Mouse (Mus musculus): ENCODE measurements around the gene Thrsp. TPM values are rescaled to one million over a fixed set of nuclear protein-coding genes. Genes with fewer than 3 reads are reported as not detected.
"Not testable (repeated sequence)": the region's sequence is repeated elsewhere in the genome, so short reads cannot be mapped to it uniquely, and the experiment has no call there.

The Thrsp gene
- 1.7 and 2.3 TPM in 2 replicates for polyA plus RNA-seq (2015; fragmentation: Nextera tagmentation; extraction: Ambion mirVana)

DNA sequence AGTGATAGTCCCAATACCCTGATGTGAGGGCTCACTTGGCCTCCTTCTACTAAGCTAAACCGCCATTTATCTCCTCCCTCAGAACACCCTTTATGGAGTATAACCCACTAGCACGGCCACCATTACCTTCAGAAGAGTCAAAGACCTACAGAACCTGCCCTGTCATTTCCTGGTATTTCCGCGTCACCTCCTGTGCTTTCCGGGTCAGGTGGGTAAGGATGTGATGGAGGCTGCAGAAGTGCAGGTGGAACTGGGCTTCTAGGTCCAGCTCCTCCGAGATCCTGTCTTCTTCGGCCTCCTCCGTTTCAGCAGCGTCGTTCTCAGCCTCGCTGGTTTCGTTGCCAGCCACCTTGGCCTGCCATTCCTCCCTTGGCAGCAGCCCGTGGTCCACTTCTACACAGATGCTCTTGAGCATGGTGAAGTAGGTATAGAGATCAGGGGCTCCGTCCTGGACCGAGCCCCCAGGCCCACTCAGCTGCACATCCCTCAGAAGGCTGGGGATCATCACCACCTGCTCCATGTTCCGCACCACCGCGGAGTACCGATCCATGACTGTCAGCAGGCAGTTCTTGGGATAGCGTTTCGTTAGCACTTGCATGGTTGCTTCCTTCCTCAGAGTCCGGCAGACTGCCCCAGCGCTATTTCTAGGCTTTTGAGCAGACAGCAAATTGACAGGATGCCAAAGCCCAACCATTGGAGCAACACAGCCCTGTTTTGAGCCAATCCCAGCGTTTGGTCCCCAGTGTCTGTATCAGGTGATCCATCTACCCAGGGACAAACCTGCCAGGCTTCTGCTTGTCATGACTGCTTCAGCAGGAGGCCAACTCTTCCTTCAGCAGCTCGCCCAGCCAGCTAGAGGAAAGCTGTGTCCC is at the start of gene Thrsp:
Gene Thrsp, minus strand, starts transcription at position 825 of the 872 bp plus-strand sequence.
- no peak within 1 kb of the TSS for H3K4me2 ChIP-seq (ENCODE audit: low read length)
- no peaks in the 10 kb centered on the region for H3K4me1 ChIP-seq (ENCODE audit: control insufficient read depth, insufficient read depth, low read length)
- H3K36me3 ChIP-seq (ENCODE audit: control insufficient read depth, insufficient read depth, low read length) = no peaks in the 10 kb centered on the region
- WGBS = 81% methylated on average over 25 of the region's 25 CpGs
- H3K9ac ChIP-seq (ENCODE audit: low read depth, low read length) = no peak within 1 kb of the TSS
- no peaks in the 10 kb centered on the region for H3K27me3 ChIP-seq (ENCODE audit: control insufficient read depth, insufficient read depth, low read depth, low read length)
- no peak within 1 kb of the TSS for H3K4me3 ChIP-seq (ENCODE audit: low read depth, low read length)
- peak; percentile 33; the same call in 1 of the 2 replicates for ATAC-seq
- no peak within 1 kb of the TSS for H3K27ac ChIP-seq (ENCODE audit: low read length)
- no peaks in the 10 kb centered on the region for H3K9me3 ChIP-seq (replicated peaks; ENCODE audit: control insufficient read depth, low read length, poor library complexity, severe bottlenecking)

GRCm38 (mm10) chr7:97455577-97455976 is 38.0 kb upstream of the Thrsp start:
- WGBS = 89% methylated on average over 3 of the region's 3 CpGs
- H3K36me3 ChIP-seq (ENCODE audit: control insufficient read depth, insufficient read depth, low read length) = no peaks in the 10 kb centered on the region
- no peak overlapping the region for H3K4me2 ChIP-seq (ENCODE audit: low read length)
- H3K4me3 ChIP-seq (ENCODE audit: low read depth, low read length) = no peak overlapping the region
- no peak overlapping the region for H3K27ac ChIP-seq (ENCODE audit: low read length)
- no peaks in the 10 kb centered on the region; the same call in 1 of the 2 replicates for H3K9me3 ChIP-seq (replicated peaks; ENCODE audit: control insufficient read depth, low read length, poor library complexity, severe bottlenecking)
- no peak overlapping the region for H3K9ac ChIP-seq (ENCODE audit: low read depth, low read length)
- peaks cover 2% of the 10 kb centered on the region; the same call in 1 of the 2 replicates for H3K27me3 ChIP-seq (ENCODE audit: control insufficient read depth, insufficient read depth, low read depth, low read length)
- ATAC-seq = no peak
- 0 out of 2 replicates have a peak, but pooled peaks cover 5% of the 10 kb centered on the region for H3K4me1 ChIP-seq (ENCODE audit: control insufficient read depth, insufficient read depth, low read length)

DNA sequence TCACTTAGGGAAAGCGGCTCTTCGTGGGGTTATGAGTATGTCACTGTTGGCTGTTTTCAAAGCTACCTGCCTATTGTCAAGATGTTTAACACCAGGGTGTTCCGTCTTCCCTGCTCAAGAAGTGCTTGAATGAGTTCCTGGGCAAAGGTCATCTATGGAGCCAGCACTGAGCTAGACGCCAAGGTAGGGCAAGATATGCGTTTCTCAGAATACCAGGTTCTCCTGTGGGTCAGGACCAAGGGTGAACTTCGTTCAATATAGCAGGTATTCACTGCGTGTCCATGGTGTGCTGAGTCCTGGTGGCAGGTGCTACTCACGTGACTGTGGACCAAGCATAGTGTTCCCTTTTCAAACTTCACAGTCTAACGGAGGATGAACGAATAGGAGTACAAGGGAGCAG is 37.3 kb upstream of the Thrsp start:
- Histone ChIP-seq H3K4me1 (ENCODE audit: control insufficient read depth, insufficient read depth, low read length) (0 out of 2 replicates have a peak, but pooled peaks cover 5% of the 10 kb centered on the region), H3K9ac (ENCODE audit: low read depth, low read length) (no peak overlapping the region), H3K4me3 (ENCODE audit: low read depth, low read length) (no peak overlapping the region), H3K27ac (ENCODE audit: low read length) (no peak overlapping the region), H3K36me3 (ENCODE audit: control insufficient read depth, insufficient read depth, low read length) (no peaks in the 10 kb centered on the region), H3K4me2 (ENCODE audit: low read length) (no peak overlapping the region), H3K9me3 (replicated peaks; ENCODE audit: control insufficient read depth, low read length, poor library complexity, severe bottlenecking) (no peaks in the 10 kb centered on the region; the same call in 1 of the 2 replicates), H3K27me3 (ENCODE audit: control insufficient read depth, insufficient read depth, low read depth, low read length) (peaks cover 2% of the 10 kb centered on the region; the same call in 1 of the 2 replicates)
- 96% methylated on average over 10 of the region's 10 CpGs for WGBS
- no peak for ATAC-seq

DNA sequence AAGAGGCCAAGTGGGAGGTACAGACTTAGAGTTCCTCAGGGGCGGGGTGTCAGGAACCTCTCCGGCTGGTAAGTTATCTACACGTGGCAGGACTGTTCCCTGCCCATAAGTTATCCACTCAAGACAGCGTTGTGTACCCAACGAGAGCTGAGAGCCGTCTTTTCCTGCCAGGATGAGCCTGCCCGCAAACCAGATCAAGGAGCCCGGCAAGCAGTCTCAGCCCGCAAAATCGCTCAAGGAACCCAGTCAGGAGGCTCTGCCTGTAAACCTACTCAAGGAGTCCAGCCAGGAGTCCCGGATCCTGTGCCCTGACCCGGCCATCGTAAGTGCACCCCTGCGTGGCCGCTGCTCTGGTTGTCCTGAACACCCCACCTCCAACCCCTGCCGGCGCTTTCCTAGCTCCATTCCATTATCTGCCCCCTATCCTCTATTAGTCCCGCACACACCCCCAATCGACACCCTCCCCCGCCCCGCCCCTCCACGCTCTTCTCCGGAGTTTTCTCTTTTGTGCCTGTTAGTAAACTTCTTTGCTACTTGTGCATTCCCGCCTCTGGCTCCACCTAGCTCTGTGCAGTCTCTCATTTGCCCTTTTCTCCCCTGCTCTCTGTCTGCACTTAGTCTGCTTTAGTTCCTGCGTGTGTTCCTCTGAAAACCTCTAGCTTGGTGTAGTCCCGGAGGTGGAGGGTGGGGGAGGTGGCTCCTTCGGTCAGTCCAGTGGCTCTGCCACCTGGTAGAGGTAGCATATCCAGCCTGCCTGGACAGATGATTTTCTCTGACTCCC is 35.8 kb upstream of the Thrsp start:
- Histone ChIP-seq H3K4me1 (ENCODE audit: control insufficient read depth, insufficient read depth, low read length) (0 out of 2 replicates have a peak, but pooled peaks cover 5% of the 10 kb centered on the region), H3K36me3 (ENCODE audit: control insufficient read depth, insufficient read depth, low read length) (no peaks in the 10 kb centered on the region), H3K9ac (ENCODE audit: low read depth, low read length) (peak overlapping the region; percentile 39), H3K27me3 (ENCODE audit: control insufficient read depth, insufficient read depth, low read depth, low read length) (peaks cover 2% of the 10 kb centered on the region; the same call in 1 of the 2 replicates), H3K27ac (ENCODE audit: low read length) (no peak overlapping the region), H3K9me3 (replicated peaks; ENCODE audit: control insufficient read depth, low read length, poor library complexity, severe bottlenecking) (peaks cover 5% of the 10 kb centered on the region; the same call in 1 of the 2 replicates), H3K4me2 (ENCODE audit: low read length) (peak overlapping the region; percentile 51), H3K4me3 (ENCODE audit: low read depth, low read length) (peak overlapping the region; percentile 9)
- no peak for ATAC-seq
- WGBS = 8% methylated on average over 27 of the region's 27 CpGs

- Histone ChIP-seq H3K4me1 (ENCODE audit: control insufficient read depth, insufficient read depth, low read length) (0 out of 2 replicates have a peak, but pooled peaks cover 5% of the 10 kb centered on the region), H3K4me2 (ENCODE audit: low read length) (no peak overlapping the region), H3K27ac (ENCODE audit: low read length) (no peak overlapping the region), H3K36me3 (ENCODE audit: control insufficient read depth, insufficient read depth, low read length) (no peaks in the 10 kb centered on the region), H3K9ac (ENCODE audit: low read depth, low read length) (no peak overlapping the region), H3K9me3 (replicated peaks; ENCODE audit: control insufficient read depth, low read length, poor library complexity, severe bottlenecking) (peaks cover 5% of the 10 kb centered on the region; the same call in 1 of the 2 replicates), H3K4me3 (ENCODE audit: low read depth, low read length) (no peak overlapping the region), H3K27me3 (ENCODE audit: control insufficient read depth, insufficient read depth, low read depth, low read length) (peaks cover 2% of the 10 kb centered on the region; the same call in 1 of the 2 replicates)
- WGBS = 80% methylated on average over 6 of the region's 6 CpGs
- ATAC-seq = no peak
These were observed 34.7 kb upstream of the Thrsp start for GRCm38 (mm10) chr7:97452196-97452595.

GRCm38 (mm10) chr7:97451023-97451422 is 33.5 kb upstream of the Thrsp start, which contains the start of gene Kctd14:
Gene Kctd14 (plus strand): TSS chr7:97451323.
- H3K4me2 ChIP-seq (ENCODE audit: low read length); H3K4me1 ChIP-seq (ENCODE audit: control insufficient read depth, insufficient read depth, low read length); H3K36me3 ChIP-seq (ENCODE audit: control insufficient read depth, insufficient read depth, low read length); H3K4me3 ChIP-seq (ENCODE audit: low read depth, low read length); ATAC-seq; H3K27ac ChIP-seq (ENCODE audit: low read length); H3K9ac ChIP-seq (ENCODE audit: low read depth, low read length); H3K27me3 ChIP-seq (ENCODE audit: control insufficient read depth, insufficient read depth, low read depth, low read length); H3K9me3 ChIP-seq (replicated peaks; ENCODE audit: control insufficient read depth, low read length, poor library complexity, severe bottlenecking): not testable (repeated sequence)
- 81% methylated on average over 2 of the region's 2 CpGs for WGBS

DNA sequence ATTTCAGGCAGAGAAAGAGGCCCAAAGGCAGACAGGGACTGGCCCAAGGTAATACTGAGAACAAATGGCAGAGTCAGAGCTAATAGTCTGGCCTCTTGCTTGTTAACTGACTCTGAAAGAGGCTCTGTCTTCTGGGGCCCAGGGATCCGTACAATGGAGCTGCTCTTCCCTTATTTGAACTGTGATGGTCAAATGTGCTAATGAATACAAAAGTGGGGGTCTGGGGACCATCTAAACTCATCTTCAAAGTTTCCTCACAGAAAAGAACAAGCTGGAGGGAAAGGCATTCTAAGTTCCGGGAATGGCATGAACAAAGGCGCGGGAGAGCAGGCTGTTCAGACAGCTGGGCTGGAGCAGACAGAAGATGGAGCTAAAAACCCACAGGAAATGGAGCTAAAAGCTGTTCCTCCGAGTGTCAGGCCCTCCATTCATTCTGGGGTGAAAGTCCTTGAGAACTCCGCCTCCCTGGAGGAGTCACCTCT is 29.6 kb upstream of the Thrsp start:
- H3K9me3 ChIP-seq (replicated peaks; ENCODE audit: control insufficient read depth, low read length, poor library complexity, severe bottlenecking) = peaks cover 5% of the 10 kb centered on the region; the same call in 1 of the 2 replicates
- H3K4me1 ChIP-seq (ENCODE audit: control insufficient read depth, insufficient read depth, low read length) = no peaks in the 10 kb centered on the region
- H3K4me3 ChIP-seq (ENCODE audit: low read depth, low read length) = no peak overlapping the region
- peak; percentile 74 for ATAC-seq
- WGBS = 44% methylated on average over 6 of the region's 6 CpGs
- no peaks in the 10 kb centered on the region for H3K27me3 ChIP-seq (ENCODE audit: control insufficient read depth, insufficient read depth, low read depth, low read length)
- peak overlapping the region; percentile 81 for H3K27ac ChIP-seq (ENCODE audit: low read length)
- no peaks in the 10 kb centered on the region for H3K36me3 ChIP-seq (ENCODE audit: control insufficient read depth, insufficient read depth, low read length)
- no peak overlapping the region for H3K9ac ChIP-seq (ENCODE audit: low read depth, low read length)
- no peak overlapping the region for H3K4me2 ChIP-seq (ENCODE audit: low read length)

DNA sequence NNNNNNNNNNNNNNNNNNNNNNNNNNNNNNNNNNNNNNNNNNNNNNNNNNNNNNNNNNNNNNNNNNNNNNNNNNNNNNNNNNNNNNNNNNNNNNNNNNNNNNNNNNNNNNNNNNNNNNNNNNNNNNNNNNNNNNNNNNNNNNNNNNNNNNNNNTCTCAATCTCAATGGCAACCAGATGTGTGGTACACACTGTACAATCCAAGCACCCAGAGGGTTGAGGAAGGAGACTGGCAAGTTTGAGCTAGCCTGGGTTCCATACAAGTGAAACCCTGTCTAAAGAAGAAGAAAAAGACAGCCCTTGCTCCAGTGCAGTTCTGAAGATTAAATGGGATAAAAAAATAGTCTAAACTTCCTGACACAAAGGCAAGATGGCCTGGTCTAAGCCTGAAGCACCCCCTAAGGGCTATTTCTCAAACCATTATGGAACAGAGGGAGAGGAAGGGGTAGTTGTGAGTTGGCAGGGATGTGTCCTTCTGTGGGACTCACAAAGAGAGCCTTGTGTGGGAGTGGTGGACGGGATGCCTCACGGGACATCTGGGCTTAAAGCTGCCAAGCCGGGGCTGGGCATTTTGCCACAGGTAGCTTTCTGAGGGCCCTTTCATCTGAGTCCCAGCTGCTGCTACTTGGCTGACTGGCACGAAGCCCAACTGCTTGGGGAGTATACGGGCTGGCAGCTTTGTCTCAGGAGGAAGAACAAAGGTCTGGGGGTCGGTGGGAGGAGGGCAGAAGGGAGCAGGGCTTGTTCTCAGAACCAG is 28.8 kb upstream of the Thrsp start:
- peak; percentile 95 for ATAC-seq
- 26% methylated on average over 6 of the region's 6 CpGs for WGBS
- Histone ChIP-seq H3K4me3 (ENCODE audit: low read depth, low read length) (no peak overlapping the region), H3K27ac (ENCODE audit: low read length) (peak overlapping the region; percentile 81), H3K4me2 (ENCODE audit: low read length) (no peak overlapping the region), H3K9ac (ENCODE audit: low read depth, low read length) (no peak overlapping the region), H3K36me3 (ENCODE audit: control insufficient read depth, insufficient read depth, low read length) (no peaks in the 10 kb centered on the region), H3K27me3 (ENCODE audit: control insufficient read depth, insufficient read depth, low read depth, low read length) (no peaks in the 10 kb centered on the region), H3K9me3 (replicated peaks; ENCODE audit: control insufficient read depth, low read length, poor library complexity, severe bottlenecking) (peaks cover 5% of the 10 kb centered on the region; the same call in 1 of the 2 replicates), H3K4me1 (ENCODE audit: control insufficient read depth, insufficient read depth, low read length) (no peaks in the 10 kb centered on the region)
